Mouse (Mus musculus) cerebellum, adult 2 months (tissue): Measurements from ENCODE around the gene 2010111I01Rik.

ENCODE experiments used
- CTCF ChIP-seq: fragments of 200-500 bp; IDR thresholded peaks from 2 replicates; pipeline ENCODE4 v1.5.1; 2011; ENCODE audit warnings: low read depth, mild to moderate bottlenecking, control low read depth, low read length, moderate library complexity, borderline replicate concordance; ENCODE audit not compliant: insufficient read depth
- POLR2A ChIP-seq: fragments of 200-500 bp; IDR thresholded peaks from 2 replicates; pipeline ENCODE4 v1.6.1; 2011; ENCODE audit warnings: low read length, control low read depth, borderline replicate concordance; ENCODE audit not compliant: insufficient read depth

DNA sequence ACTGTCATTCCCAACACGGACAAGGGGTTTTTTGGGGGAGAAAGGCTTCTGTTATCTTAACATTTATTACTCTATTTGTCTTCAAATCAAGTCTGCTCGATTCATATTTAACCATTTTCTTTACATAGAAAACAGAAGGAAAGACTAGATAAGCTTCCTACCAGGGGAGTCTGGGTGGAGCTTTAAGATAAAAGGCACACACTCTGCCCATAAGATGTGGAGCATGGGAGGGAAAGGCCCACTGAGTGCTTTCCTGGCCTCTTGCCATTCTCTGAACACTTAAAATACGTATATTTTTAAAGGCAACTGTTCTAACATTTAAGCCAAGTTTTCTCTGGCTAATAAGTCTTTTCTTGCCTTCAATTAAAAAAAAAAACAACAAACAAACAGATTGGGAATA, 25.3 kb upstream of the 2010111I01Rik start:
- no peak for TF ChIP-seq POLR2A
- TF ChIP-seq CTCF = no peak
